Mouse (Mus musculus) spleen, adult 2 months (tissue): Measurements from ENCODE around the gene Zfp874b.
"Not testable (repeated sequence)": the region's sequence is repeated elsewhere in the genome, so short reads cannot be mapped to it uniquely, and the experiment has no call there.

Experiments used
- CTCF ChIP-seq: fragments of 200-500 bp; IDR thresholded peaks from 2 replicates; pipeline ENCODE4 v1.5.1; 2011; ENCODE audit warnings: mild to moderate bottlenecking, inconsistent platforms; ENCODE audit not compliant: insufficient read depth, insufficient read length, insufficient replicate concordance; ENCODE audit errors: extremely low read depth
- POLR2A ChIP-seq: fragments of 200-500 bp; IDR thresholded peaks from 2 replicates; pipeline ENCODE4 v1.6.1; 2011; ENCODE audit warnings: low read depth, low read length, inconsistent platforms

DNA sequence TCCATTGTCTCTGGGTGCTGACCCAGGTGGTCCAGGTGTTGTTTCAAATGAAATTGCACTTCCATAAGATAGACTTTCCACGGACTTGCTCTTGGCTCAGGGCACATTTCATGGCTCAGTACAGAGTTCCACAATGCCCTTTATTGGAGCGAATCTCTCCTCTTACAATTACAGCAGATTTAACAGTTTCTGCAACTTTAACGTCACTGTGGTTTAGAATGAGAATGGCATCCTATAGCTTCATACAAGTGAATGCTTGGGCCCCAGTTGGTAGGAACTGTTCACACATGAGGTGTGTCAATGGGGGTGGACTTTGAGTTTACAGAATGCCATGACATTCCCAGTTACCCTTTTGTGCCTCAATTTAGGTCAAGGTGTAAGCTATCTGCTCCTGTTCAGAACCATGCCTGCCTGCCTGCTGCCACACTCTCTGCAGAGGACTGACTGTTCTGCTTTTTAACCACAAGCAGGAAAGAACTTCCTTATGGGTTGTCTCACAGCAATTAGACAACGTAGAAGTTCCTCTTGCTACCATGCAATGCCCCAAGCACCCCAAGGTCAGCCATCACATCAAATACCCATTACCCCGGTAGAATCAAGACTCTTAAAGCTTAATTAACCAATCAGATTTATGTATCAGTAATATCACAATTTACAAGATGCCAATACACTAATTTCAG is 20.4 kb downstream of the Zfp874b start:
- not testable (repeated sequence) for TF ChIP-seq CTCF, POLR2A
